Mouse (Mus musculus) thymus, postnatal 25 days (tissue): ENCODE data around the gene Ndufs7.
"Not testable (repeated sequence)": the region's sequence is repeated elsewhere in the genome, so short reads cannot be mapped to it uniquely, and the experiment has no call there.

Experiments
- DNase-seq: peaks from one replicate; pipeline ENCODE4 v3.0.0; 2022

The Ndufs7 gene

DNA sequence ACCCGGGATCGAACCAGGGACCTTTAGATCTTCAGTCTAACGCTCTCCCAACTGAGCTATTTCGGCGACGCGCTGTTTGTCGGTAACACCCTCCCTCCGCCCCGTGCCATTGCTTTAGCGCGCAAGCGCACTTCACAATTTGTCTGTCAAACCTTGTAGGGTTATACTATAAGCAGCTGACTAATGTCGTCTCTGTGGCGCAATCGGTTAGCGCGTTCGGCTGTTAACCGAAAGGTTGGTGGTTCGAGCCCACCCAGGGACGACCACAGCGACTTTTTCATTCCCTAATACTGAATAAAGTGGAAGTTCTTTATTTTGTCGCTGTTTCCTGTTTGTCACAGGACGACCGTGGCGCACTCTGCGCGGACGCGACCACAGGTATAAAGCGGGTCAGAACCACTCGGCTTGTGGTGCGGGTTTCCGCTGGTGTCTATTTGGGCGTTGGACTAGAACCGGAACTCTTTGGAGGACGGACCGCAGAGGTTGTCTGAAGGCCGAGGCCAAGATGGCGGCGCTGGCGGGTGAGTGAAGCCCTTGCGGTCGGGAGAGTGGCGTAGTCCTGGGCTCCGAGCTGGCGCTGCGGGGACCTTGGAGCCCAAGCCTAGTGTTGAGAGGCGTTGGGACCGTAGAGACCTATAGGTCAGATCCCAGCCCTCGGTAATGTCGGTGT is at the start of gene Ndufs7:
TSS of gene Ndufs7 (plus strand) at position 151 of the 670 bp plus-strand sequence.
- peak; percentile 97 for DNase-seq

- peak; percentile 80 for DNase-seq
These were observed 49.4 kb upstream of the Ndufs7 start for GRCm38 (mm10) chr10:80199440-80200008.

DNA sequence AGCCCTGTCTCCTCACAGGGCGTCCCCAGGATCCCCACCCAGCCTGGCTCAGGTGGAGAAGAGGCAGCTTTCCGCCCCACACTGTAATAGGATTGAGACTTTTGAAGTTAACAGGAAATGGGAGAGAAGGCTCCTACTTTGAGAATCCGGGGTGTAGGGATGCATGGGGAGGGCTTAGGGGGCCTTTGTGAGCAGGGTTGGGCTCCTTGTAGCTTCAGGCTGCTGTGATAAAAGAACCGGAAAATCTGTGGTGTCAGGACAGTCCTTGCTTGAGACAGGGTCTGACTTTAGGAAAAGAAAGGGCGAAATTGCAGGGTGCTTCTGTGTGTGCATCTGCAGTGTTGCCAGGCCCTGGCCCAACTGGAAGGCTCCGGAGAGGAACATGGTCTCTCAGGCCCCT is 48.4 kb upstream of the Ndufs7 start:
- no peak for DNase-seq

GRCm38 (mm10) chr10:80204055-80204454 is 44.9 kb upstream of the Ndufs7 start:
- no peak for DNase-seq

GRCm38 (mm10) chr10:80207201-80207600 is 41.7 kb upstream of the Ndufs7 start:
- DNase-seq = no peak

DNA sequence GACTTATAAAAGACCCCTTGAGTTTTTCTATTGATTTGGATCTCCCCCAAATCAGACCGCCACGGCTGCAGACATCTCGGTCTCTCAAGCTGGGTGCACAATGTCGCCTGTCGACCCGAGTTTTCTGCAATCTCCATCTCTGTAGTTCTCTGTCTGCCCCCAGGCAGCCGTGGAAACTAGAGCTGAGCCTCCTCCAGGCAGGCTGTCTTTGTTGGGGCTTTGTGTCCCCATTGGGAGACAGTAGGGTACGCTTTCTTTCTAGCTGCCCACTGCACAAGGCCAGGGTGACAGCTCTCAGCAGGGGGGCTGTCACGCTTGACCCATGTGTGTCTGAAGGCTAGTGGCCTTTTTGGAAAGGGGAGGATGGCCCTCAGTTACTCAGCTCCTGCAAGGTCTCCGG is 41.2 kb upstream of the Ndufs7 start:
- DNase-seq = no peak

GRCm38 (mm10) chr10:80208248-80208647 is 40.7 kb upstream of the Ndufs7 start:
- no peak for DNase-seq

DNA sequence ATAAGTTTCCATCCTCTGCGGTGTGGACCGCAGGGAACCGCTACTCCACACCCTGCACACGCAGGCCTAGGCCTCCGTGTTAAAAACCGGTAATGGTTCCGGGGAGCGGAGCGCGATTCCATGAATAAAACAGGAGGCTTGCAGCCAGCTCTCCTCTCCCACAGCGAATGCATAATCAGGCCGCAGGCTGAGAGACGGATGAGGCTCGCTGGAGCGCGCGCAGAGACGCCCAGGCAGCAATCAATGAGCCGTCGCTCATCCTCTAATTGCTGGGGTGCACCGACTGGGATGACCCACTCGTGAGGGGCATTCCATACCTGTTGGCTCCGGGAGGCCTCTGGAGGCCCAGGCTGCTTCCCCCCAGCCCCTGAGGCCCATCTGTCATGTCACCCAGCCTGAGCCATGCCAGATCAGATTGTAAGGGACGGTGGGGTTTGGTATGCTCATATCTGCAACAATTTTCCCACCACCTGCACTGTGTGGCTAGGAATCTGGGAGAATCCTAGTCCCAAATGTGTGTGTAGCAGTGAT is 40.0 kb upstream of the Ndufs7 start:
- DNase-seq = no peak

- DNase-seq = not testable (repeated sequence)
These were observed 37.3 kb upstream of the Ndufs7 start for GRCm38 (mm10) chr10:80211547-80212103.

DNA sequence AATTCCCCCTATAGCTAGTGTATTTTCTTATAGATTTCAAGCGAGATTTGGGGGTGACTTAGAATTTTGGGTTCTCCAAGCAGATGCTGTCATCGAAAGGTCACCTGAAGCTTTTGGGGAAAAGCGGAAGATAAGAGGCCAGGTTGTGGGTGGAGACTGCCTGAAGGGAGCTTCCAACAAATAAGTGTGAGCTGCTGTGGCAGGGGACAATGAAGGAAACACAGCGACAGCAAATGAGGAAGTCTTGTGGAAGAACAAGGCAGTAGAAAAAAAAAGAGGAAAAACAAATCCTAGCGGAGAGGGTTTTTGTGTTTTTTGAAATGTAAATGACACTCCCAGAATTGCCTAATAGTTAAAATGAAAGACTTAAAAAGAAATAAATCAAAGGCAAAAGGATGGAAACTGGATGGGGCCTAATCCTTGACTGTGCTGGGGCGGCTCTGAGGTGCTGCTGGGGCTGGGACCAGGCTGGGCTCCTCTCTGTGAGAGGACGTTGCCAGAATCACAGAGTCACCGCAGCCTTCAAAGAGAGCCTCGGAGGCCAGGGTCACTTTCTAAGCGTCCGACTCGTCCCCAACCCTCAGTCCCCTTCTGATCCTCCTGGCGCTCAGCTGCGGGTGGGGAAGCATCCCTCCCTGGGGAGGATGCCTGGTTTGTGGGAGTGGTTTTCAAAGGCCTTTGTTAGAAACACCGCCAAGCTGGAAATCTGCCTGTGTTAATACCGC is 33.7 kb upstream of the Ndufs7 start:
- no peak for DNase-seq

DNA sequence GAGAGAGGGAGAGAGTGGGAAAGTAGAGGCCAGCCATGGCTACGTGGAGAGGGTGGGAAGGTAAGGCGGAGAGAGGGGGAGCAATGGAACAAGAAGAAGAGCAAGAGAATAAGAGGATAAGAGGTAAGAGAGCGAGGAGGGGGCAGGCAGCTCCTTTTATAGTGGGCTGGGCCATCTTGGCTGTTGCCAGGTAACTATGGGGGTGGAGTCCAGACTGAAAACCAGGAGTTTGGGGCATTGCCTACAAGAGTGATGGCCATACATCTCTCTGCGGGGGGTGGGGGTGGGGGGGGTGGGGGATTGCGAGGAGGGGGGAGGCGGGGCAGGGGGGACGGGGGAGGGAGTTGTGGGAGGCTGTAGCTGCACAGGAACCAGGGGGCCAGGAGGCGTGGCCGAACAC is 28.2 kb upstream of the Ndufs7 start:
- no peak for DNase-seq

GRCm38 (mm10) chr10:80223137-80223536 is 25.8 kb upstream of the Ndufs7 start:
- not testable (repeated sequence) for DNase-seq

- no peak for DNase-seq
These were observed 22.9 kb upstream of the Ndufs7 start for GRCm38 (mm10) chr10:80226071-80226415.

- DNase-seq = peak; percentile 99
These were observed 22.3 kb upstream of the Ndufs7 start, which contains the start of gene Mum1 for GRCm38 (mm10) chr10:80226416-80227165. Gene Mum1, plus strand, starts transcription at chr10:80226434.

- DNase-seq = no peak
These were observed 21.8 kb upstream of the Ndufs7 start for GRCm38 (mm10) chr10:80227166-80227539.

- no peak for DNase-seq
These were observed 20.8 kb upstream of the Ndufs7 start for GRCm38 (mm10) chr10:80227877-80228775.

GRCm38 (mm10) chr10:80236145-80236825 is 12.6 kb upstream of the Ndufs7 start:
- DNase-seq = no peak

DNA sequence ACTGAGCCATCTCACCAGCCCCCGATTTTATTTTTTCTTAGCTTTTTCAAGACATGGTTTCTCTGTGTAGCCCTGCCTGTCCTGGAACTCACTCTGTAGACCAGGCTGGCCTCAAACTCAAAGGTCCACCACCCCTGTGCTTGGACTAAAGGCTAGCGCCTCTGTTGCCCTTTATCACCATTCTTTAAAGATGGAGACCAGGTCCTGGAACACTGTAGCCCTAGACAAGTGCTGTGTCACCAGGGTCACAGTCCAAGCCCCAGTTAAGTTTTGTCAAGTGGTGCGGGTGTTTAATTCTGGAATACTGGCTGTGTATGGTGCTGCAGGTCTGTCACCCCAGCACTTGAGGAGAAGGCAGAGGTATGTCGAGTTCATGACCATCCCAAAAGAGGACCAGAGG is 11.9 kb upstream of the Ndufs7 start:
- no peak for DNase-seq

DNA sequence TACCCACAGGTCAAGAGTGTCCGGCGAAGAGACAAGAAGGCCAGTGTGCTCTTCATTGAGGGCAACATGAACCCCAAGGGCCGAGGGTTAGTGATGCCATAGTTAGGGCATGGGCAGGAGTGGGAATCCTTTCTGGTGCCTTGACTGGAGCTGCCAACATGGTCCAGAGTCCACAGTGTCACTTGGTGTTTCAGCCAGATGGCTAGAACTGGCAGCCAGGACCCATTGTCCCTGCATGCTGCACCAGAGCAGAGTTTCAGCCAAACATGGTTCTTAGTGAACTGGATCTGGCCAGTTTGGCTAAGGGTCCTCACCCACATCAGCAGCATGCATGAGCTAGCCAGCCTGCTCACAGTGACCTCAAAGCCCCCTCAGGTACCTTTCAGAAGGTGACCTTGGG is 10.6 kb upstream of the Ndufs7 start:
- no peak for DNase-seq

DNA sequence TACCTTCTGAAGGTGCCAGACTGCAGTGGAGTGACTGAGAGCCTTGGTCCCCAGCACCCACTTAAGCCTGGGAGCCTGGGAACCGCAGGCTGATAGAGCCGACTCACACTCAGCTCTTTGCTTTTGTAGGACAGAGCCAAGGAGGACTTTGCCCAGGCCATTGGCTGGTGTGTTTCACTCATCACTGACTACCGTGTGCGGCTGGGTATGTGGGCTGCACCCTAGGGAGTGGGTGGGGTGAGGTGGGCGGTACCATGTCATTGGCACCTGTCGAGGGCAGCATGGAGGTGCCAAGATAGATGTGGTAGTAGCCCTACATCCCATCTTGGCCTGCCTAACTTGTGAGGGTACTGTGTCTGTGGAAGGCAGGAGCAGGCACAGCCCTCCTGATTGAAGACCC is 9.1 kb upstream of the Ndufs7 start:
- DNase-seq = no peak

DNA sequence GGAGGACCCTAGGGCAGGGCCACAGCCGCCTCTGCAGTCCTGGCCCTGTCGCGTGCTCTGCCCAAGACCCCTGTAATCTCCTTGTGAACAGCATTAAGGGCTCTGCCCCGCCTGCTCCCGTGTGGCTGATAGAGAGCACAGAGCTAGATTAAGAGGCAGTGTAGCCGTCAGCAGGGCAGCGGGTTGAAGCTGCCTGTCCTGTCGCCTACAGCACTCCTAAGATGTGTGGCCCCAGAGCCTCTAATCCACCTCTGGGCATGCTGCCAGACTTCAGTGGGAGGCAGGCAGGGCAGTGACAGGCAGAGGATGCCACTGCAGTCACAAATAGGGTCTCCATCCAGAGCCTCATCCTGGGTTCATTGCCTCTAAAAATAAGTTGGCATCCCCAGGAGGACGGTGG is 6.8 kb upstream of the Ndufs7 start:
- no peak for DNase-seq
